Mouse (Mus musculus): ENCODE measurements around the gene Ubac2. TPM values are rescaled to one million over a fixed set of nuclear protein-coding genes. Genes with fewer than 3 reads are reported as not detected.
A peak's percentile ranks its signal among the peaks of the same experiment; 100 is the strongest.

Gene Ubac2
- polyA plus RNA-seq, 1 experiment from 2014 or later: 77.5 TPM

- ATAC-seq (ENCODE audit: low FRiP score, low TSS enrichment): no peak
- 79% methylated on average over 3 of the region's 3 CpGs for WGBS
- H3K4me2 ChIP-seq (replicated peaks; ENCODE audit: low read depth, low read length): no peak overlapping the region
- H3K4me3 ChIP-seq (ENCODE audit: low read length): no peak overlapping the region
- no peaks in the 10 kb centered on the region for H3K27me3 ChIP-seq (ENCODE audit: insufficient read depth, low read length)
- H3K4me1 ChIP-seq (ENCODE audit: insufficient read depth, low read length): peaks cover 20% of the 10 kb centered on the region; the same call in 1 of the 2 replicates
- no peaks in the 10 kb centered on the region for H3K9me3 ChIP-seq (ENCODE audit: low read length)
- H3K9ac ChIP-seq (replicated peaks; ENCODE audit: low read length): no peak overlapping the region
- 0 out of 2 replicates have a peak overlapping the region, but pooled peaks have one; percentile 27 for H3K27ac ChIP-seq (ENCODE audit: low read length)
- H3K36me3 ChIP-seq (ENCODE audit: insufficient read depth, low read length): no peaks in the 10 kb centered on the region; the same call in 1 of the 2 replicates
These were observed 111.4 kb downstream of the Ubac2 start for GRCm38 (mm10) chr14:121989869-121990268.

- ATAC-seq (ENCODE audit: low FRiP score, low TSS enrichment): no peak
- H3K27me3 ChIP-seq (ENCODE audit: insufficient read depth, low read length): no peaks in the 10 kb centered on the region
- H3K27ac ChIP-seq (ENCODE audit: low read length): no peak overlapping the region
- H3K36me3 ChIP-seq (ENCODE audit: insufficient read depth, low read length): no peaks in the 10 kb centered on the region; the same call in 1 of the 2 replicates
- WGBS: 82% methylated on average over 6 of the region's 6 CpGs
- no peaks in the 10 kb centered on the region for H3K9me3 ChIP-seq (ENCODE audit: low read length)
- no peak overlapping the region for H3K4me2 ChIP-seq (replicated peaks; ENCODE audit: low read depth, low read length)
- peaks cover 17% of the 10 kb centered on the region; the same call in 1 of the 2 replicates for H3K4me1 ChIP-seq (ENCODE audit: insufficient read depth, low read length)
- H3K4me3 ChIP-seq (ENCODE audit: low read length): no peak overlapping the region
- no peak overlapping the region for H3K9ac ChIP-seq (replicated peaks; ENCODE audit: low read length)
These were observed 112.5 kb downstream of the Ubac2 start for GRCm38 (mm10) chr14:121990897-121991296.

DNA sequence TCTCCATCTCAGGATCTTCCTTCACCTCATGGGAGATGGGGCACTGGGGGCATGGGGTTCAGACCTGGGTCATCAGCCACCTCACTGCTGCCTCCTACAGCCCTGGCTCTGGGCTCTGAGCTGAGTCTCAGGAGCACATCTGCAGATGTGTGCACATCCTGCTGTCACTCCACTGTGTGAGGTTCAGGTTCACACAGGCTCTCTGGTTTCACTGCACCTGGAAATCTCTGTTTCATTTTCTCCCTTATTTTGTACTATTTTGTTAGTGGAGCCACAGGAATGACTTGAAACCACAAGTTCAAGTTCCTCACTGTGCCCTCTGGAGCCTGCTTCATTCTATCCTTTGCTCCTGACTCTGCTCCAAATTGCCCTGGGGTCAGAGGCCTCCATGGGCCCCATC lies 113.5 kb downstream of the Ubac2 start:
- Histone ChIP-seq H3K4me2 (replicated peaks; ENCODE audit: low read depth, low read length) (no peak overlapping the region), H3K27ac (ENCODE audit: low read length) (no peak overlapping the region)
- ATAC-seq (ENCODE audit: low FRiP score, low TSS enrichment): no peak

DNA sequence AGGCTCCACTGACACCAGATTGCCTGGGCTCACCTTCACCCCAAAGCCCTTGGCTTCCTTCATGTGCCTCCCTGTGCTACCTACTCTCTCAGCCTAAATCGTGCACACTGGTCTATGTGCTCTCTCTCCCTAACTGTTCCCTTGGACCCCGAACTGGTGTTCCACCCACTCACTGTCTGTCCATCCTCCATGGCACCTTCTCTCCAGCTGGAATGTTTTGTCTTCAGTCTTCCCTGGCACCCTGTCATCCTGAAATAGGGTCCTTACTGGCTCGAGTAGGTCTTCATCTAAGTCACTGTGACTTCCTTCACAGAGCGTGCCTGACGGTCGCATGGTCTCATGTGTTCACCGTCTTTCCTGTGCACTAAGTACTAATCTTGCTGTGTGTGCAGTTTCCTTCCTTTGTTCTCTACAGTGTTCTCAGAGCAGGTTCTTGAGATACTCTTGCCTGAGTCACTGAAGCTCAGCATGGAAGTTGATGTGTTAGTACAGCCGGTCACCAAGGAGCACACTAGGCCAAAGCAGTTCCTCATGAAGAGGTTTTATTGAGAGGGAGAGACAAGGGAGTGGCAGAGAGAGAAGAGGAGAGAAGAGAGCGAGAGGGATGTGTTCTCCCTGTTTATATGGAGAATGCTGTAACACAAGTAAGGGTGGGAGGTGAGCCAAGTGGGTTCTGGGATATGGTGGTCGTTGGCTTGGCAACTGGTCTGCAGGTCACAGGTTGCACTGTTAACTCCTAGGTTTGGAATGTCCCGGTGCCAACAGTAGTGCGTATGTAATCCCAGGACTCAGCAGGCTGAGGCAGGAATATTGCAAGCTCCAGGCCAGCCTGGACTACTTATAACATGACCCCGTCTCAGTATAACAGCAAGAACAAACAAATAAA lies 114.2 kb downstream of the Ubac2 start:
- Histone ChIP-seq H3K36me3 (ENCODE audit: insufficient read depth, low read length) (no peaks in the 10 kb centered on the region; the same call in 1 of the 2 replicates), H3K4me1 (ENCODE audit: insufficient read depth, low read length) (peaks cover 17% of the 10 kb centered on the region; the same call in 1 of the 2 replicates), H3K4me3 (ENCODE audit: low read length) (no peak overlapping the region), H3K4me2 (replicated peaks; ENCODE audit: low read depth, low read length) (no peak overlapping the region), H3K27ac (ENCODE audit: low read length) (no peak overlapping the region), H3K9me3 (ENCODE audit: low read length) (no peaks in the 10 kb centered on the region), H3K27me3 (ENCODE audit: insufficient read depth, low read length) (no peaks in the 10 kb centered on the region), H3K9ac (replicated peaks; ENCODE audit: low read length) (no peak overlapping the region)
- 74% methylated on average over 13 of the region's 13 CpGs for WGBS
- ATAC-seq (ENCODE audit: low FRiP score, low TSS enrichment): 0 out of 2 replicates have a peak, but pooled peaks have one; percentile 49

More for the DNA sequence above, 113.5 kb downstream of the Ubac2 start:
- Histone ChIP-seq H3K27me3 (ENCODE audit: insufficient read depth, low read length) (no peaks in the 10 kb centered on the region), H3K9ac (replicated peaks; ENCODE audit: low read length) (no peak overlapping the region; the same call in 1 of the 2 replicates), H3K4me1 (ENCODE audit: insufficient read depth, low read length) (peaks cover 17% of the 10 kb centered on the region; the same call in 1 of the 2 replicates), H3K36me3 (ENCODE audit: insufficient read depth, low read length) (no peaks in the 10 kb centered on the region; the same call in 1 of the 2 replicates), H3K9me3 (ENCODE audit: low read length) (no peaks in the 10 kb centered on the region), H3K4me3 (ENCODE audit: low read length) (no peak overlapping the region)

GRCm38 (mm10) chr14:121993616-121994015 lies 115.2 kb downstream of the Ubac2 start:
- H3K27ac ChIP-seq (ENCODE audit: low read length): no peak overlapping the region
- WGBS: 85% methylated on average over 4 of the region's 4 CpGs
- peaks cover 17% of the 10 kb centered on the region; the same call in 1 of the 2 replicates for H3K4me1 ChIP-seq (ENCODE audit: insufficient read depth, low read length)
- no peak overlapping the region for H3K4me3 ChIP-seq (ENCODE audit: low read length)
- no peaks in the 10 kb centered on the region for H3K9me3 ChIP-seq (ENCODE audit: low read length)
- no peak for ATAC-seq (ENCODE audit: low FRiP score, low TSS enrichment)
- no peaks in the 10 kb centered on the region for H3K27me3 ChIP-seq (ENCODE audit: insufficient read depth, low read length)
- no peak overlapping the region for H3K4me2 ChIP-seq (replicated peaks; ENCODE audit: low read depth, low read length)
- H3K36me3 ChIP-seq (ENCODE audit: insufficient read depth, low read length): no peaks in the 10 kb centered on the region; the same call in 1 of the 2 replicates
- no peak overlapping the region for H3K9ac ChIP-seq (replicated peaks; ENCODE audit: low read length)

DNA sequence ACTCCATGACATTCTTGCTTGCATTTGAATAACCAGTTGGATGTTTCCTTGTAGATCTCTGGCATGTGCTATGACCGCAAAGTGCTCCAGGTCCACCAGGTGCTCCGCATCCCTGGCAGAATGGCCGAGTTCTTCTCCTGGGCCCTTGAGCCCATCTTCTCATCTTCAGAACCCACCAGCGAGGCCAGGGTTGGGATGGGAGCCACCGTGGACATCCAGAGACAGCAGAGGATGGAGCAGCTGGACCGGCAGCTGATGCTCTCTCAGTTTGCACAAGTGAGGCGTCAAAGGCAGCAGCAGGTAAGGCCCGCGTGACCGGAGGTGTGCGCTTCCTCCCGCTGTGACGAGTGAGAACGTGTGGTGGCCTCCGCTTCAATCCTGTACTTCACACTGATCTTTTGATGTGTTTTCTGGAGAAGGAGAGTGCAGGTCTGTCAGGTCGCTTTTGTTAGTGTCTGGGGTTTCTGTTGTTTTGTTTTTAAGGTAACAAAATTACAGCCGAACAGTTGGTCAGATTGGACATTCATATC lies 115.8 kb downstream of the Ubac2 start:
- Histone ChIP-seq H3K27me3 (ENCODE audit: insufficient read depth, low read length) (no peaks in the 10 kb centered on the region), H3K4me2 (replicated peaks; ENCODE audit: low read depth, low read length) (no peak overlapping the region), H3K27ac (ENCODE audit: low read length) (no peak overlapping the region), H3K36me3 (ENCODE audit: insufficient read depth, low read length) (no peaks in the 10 kb centered on the region; the same call in 1 of the 2 replicates), H3K9me3 (ENCODE audit: low read length) (no peaks in the 10 kb centered on the region), H3K4me3 (ENCODE audit: low read length) (no peak overlapping the region), H3K4me1 (ENCODE audit: insufficient read depth, low read length) (peaks cover 17% of the 10 kb centered on the region; the same call in 1 of the 2 replicates), H3K9ac (replicated peaks; ENCODE audit: low read length) (no peak overlapping the region)
- WGBS: 92% methylated on average over 17 of the region's 17 CpGs
- no peak for ATAC-seq (ENCODE audit: low FRiP score, low TSS enrichment)

GRCm38 (mm10) chr14:121994846-121995556 lies 116.6 kb downstream of the Ubac2 start:
- Histone ChIP-seq H3K27ac (ENCODE audit: low read length) (no peak overlapping the region), H3K27me3 (ENCODE audit: insufficient read depth, low read length) (no peaks in the 10 kb centered on the region), H3K4me1 (ENCODE audit: insufficient read depth, low read length) (peaks cover 13% of the 10 kb centered on the region; the same call in 1 of the 2 replicates), H3K9ac (replicated peaks; ENCODE audit: low read length) (no peak overlapping the region), H3K4me3 (ENCODE audit: low read length) (no peak overlapping the region), H3K4me2 (replicated peaks; ENCODE audit: low read depth, low read length) (no peak overlapping the region), H3K36me3 (ENCODE audit: insufficient read depth, low read length) (no peaks in the 10 kb centered on the region; the same call in 1 of the 2 replicates), H3K9me3 (ENCODE audit: low read length) (no peaks in the 10 kb centered on the region)
- no peak for ATAC-seq (ENCODE audit: low FRiP score, low TSS enrichment)
- WGBS: 93% methylated on average over 7 of the region's 7 CpGs

DNA sequence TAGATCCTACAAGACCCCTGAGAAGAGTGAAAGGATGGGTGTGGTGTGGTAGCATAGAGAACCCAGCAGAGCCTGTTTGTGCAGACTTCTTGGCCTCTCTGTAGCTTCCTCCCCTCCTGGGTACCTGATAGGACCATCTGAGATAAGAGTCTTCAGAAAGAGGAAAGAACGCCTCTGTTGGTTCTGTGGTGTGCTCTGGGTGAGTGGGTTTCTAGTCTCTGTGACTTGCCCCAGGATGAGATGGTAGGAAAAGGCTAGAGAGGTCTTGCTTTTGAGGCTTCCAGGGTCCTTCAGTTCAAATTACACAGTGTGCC lies 117.1 kb downstream of the Ubac2 start:
- ATAC-seq (ENCODE audit: low FRiP score, low TSS enrichment): no peak
- Histone ChIP-seq H3K4me1 (ENCODE audit: insufficient read depth, low read length) (peaks cover 11% of the 10 kb centered on the region; the same call in 1 of the 2 replicates), H3K27me3 (ENCODE audit: insufficient read depth, low read length) (no peaks in the 10 kb centered on the region), H3K9me3 (ENCODE audit: low read length) (no peaks in the 10 kb centered on the region), H3K4me2 (replicated peaks; ENCODE audit: low read depth, low read length) (no peak overlapping the region), H3K9ac (replicated peaks; ENCODE audit: low read length) (no peak overlapping the region), H3K36me3 (ENCODE audit: insufficient read depth, low read length) (no peaks in the 10 kb centered on the region; the same call in 1 of the 2 replicates), H3K4me3 (ENCODE audit: low read length) (no peak overlapping the region), H3K27ac (ENCODE audit: low read length) (no peak overlapping the region)
- WGBS: 89% methylated on average over 1 of the region's 1 CpGs

DNA sequence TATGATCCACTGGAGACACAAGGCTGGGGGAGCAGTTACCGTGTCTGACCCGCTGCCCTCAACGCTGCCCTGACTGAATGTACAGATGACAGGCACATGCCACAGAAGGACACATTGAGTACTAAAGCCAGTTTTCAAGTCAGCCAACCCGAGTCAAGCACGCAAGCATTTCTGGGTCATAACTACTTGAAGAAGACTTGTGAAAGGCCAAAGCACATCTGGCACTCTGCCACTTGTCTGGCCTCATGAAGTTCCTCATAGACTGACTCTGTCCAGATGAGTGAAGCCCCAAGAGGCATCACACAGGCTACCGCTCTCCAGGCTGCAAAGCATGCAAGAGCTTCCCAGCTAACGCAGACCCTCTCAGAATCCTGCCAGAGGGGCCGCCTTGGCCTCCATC lies 118.4 kb downstream of the Ubac2 start:
- WGBS: 83% methylated on average over 8 of the region's 8 CpGs
- no peak for ATAC-seq (ENCODE audit: low FRiP score, low TSS enrichment)
- Histone ChIP-seq H3K4me1 (ENCODE audit: insufficient read depth, low read length) (peaks cover 11% of the 10 kb centered on the region; the same call in 1 of the 2 replicates), H3K27me3 (ENCODE audit: insufficient read depth, low read length) (no peaks in the 10 kb centered on the region), H3K27ac (ENCODE audit: low read length) (no peak overlapping the region), H3K4me2 (replicated peaks; ENCODE audit: low read depth, low read length) (no peak overlapping the region), H3K4me3 (ENCODE audit: low read length) (no peak overlapping the region), H3K9me3 (ENCODE audit: low read length) (no peaks in the 10 kb centered on the region), H3K9ac (replicated peaks; ENCODE audit: low read length) (no peak overlapping the region), H3K36me3 (ENCODE audit: insufficient read depth, low read length) (no peaks in the 10 kb centered on the region; the same call in 1 of the 2 replicates)

All from kidney, embryonic 16.5 days (tissue).